ENCODE assay signal across 17 mouse cellular contexts in the genomic region with DNA sequence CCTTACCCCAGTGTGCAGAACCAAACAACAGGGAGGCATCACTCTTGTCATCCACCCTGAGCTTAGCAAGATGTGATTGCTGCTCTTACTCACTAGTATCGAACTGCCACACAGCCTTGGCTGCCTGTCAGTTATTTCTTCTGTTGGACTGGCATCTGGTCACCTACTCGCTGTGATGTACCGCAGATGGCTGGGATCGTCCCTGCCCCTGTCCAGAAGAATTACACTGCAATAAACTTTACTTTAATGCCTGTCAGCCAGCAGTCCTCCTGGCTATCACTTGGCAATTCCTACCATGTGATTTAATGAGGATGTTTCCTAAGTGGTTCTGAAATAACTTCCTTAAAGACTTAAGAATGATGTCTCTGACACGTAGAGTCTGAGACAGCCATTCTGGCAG.
"Had no signal": no experiment of that assay in that cellular context is flagged by ENCODE, and none has a peak within 500 bp of the region (broad histone marks: within the 10 kb centered on the region; RNA-seq: fewer than 3 reads in every experiment).

No protein-coding gene starts in this region.

- H3K27me3 ChIP-seq: limb, embryonic 12.5 days; limb, embryonic 15.5 days; megakaryocyte, embryonic 14.5 days had no signal

- H3K36me3 ChIP-seq: limb, embryonic 12.5 days; limb, embryonic 15.5 days had no signal

- H3K4me1 ChIP-seq: limb, embryonic 12.5 days; limb, embryonic 15.5 days; megakaryocyte, embryonic 14.5 days had no signal

- H3K9me3 ChIP-seq: limb, embryonic 12.5 days; limb, embryonic 15.5 days; megakaryocyte, embryonic 14.5 days had no signal

- DNase-seq: kidney, adult 8-10 months; kidney, postnatal 4 days; left cerebral cortex, postnatal 4 days; liver, postnatal 0 days; lung, embryonic 14.5 days; lung, postnatal 36 days; midbrain, embryonic 14.5 days; thymus, adult 18-20 months; thymus, postnatal 36 days had no signal

- H3K4me2 ChIP-seq: limb, embryonic 12.5 days; limb, embryonic 15.5 days; liver, embryonic 11.5 days; lung, embryonic 14.5 days; midbrain, embryonic 11.5 days had no signal

- H3K27ac ChIP-seq: limb, embryonic 12.5 days; limb, embryonic 15.5 days; liver, embryonic 14.5 days had no signal

- H3K9ac ChIP-seq: limb, embryonic 12.5 days; limb, embryonic 15.5 days; liver, embryonic 14.5 days; liver, postnatal 0 days; lung, embryonic 14.5 days had no signal

- ATAC-seq: intestine, postnatal 0 days; liver, postnatal 0 days; lung, postnatal 0 days had no signal

- H3K4me3 ChIP-seq: limb, embryonic 12.5 days; limb, embryonic 15.5 days; megakaryocyte, embryonic 14.5 days had no signal
